Mouse (Mus musculus) stomach, postnatal 0 days (tissue): ENCODE measurements at regions not wholly inside any gene's neighbourhood (a gene's known extent, or its start where the extent isn't known, plus 50 kb on each side); places are given as distances from the start of the nearest gene placed in this dataset.

ENCODE experiments used
- CTCF ChIP-seq: IDR thresholded peaks from 2 replicates; pipeline ENCODE4 v1.5.1; 2016; ENCODE audit warnings: antibody characterized with exemption, low read depth, mild to moderate bottlenecking, moderate library complexity
- EP300 ChIP-seq: optimal IDR thresholded peaks from 2 replicates; pipeline ENCODE3; 2016; ENCODE audit warnings: antibody characterized with exemption

DNA sequence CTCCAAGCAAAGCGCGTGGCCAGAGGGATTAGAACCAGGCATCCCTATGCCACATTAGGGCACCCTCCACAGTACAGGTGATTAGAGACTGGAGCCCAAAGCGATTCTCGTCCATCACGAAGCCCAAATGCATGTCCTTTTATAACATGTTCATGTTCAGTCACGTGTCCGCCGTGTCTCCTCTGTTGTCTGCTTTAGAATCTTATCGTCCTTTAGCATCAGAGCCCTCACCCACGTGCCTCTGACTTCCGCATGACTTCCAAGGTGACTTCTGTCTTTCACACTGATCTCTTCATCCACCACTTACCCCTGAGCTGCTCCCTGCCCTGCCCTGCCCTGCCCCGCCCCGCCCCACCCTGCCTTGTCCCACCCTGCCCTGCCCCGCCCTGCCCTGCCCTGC lies 125.3 kb downstream of the Katnal1 start:
- TF ChIP-seq CTCF (no peak), EP300 (no peak)
